Mouse (Mus musculus) myocyte (in vitro differentiated cells): ENCODE data around the gene Trpm3.

Source experiments
- CEBPB ChIP-seq: IDR thresholded peaks from 2 replicates; pipeline ENCODE4 v1.6.1; 2011; ENCODE audit warnings: mild to moderate bottlenecking, moderate library complexity; ENCODE audit not compliant: poor library complexity, insufficient read depth, severe bottlenecking
- E2F4 ChIP-seq: IDR thresholded peaks from one replicate; pipeline ENCODE4 v1.6.1; 2011; ENCODE audit warnings: mild to moderate bottlenecking, control low read depth, moderate library complexity; ENCODE audit not compliant: insufficient read depth
- MAX ChIP-seq: IDR thresholded peaks from one replicate; pipeline ENCODE4 v1.6.1; 2011; ENCODE audit warnings: low read depth, mild to moderate bottlenecking, control low read depth
- MYOD1 ChIP-seq, 3 experiments: IDR thresholded peaks; one replicate each; pipeline ENCODE4 v1.6.1; 2011; ENCODE audit warnings: control low read depth in 2 of 3, low read depth in 2 of 3, mild to moderate bottlenecking in 2 of 3, moderate library complexity in 1 of 3; ENCODE audit not compliant: insufficient read length in 2 of 3, control insufficient read depth in 1 of 3
- MYOG ChIP-seq, 3 experiments: IDR thresholded peaks; one replicate each; pipeline ENCODE4 v1.6.1; 2011; ENCODE audit warnings: control low read depth in 2 of 3, low read depth in 2 of 3, mild to moderate bottlenecking in 2 of 3; ENCODE audit not compliant: insufficient read length in 2 of 3, control insufficient read depth in 1 of 3, insufficient read depth in 1 of 3
- POLR2A ChIP-seq: IDR thresholded peaks from one replicate; pipeline ENCODE4 v1.6.1; 2011; ENCODE audit warnings: low read depth, mild to moderate bottlenecking, control low read depth, moderate library complexity; ENCODE audit not compliant: insufficient read length
- POLR2AphosphoS2 ChIP-seq: IDR thresholded peaks from one replicate; pipeline ENCODE4 v1.6.1; 2011; ENCODE audit warnings: low read depth, control low read depth; ENCODE audit not compliant: insufficient read length
- REST ChIP-seq: IDR thresholded peaks from one replicate; pipeline ENCODE4 v1.6.1; 2011; ENCODE audit warnings: mild to moderate bottlenecking, control low read depth, moderate library complexity; ENCODE audit not compliant: insufficient read depth, insufficient read length
- SRF ChIP-seq: IDR thresholded peaks from one replicate; pipeline ENCODE4 v1.6.1; 2011; ENCODE audit warnings: low read depth; ENCODE audit not compliant: control insufficient read depth, insufficient read length
- TCF12 ChIP-seq: IDR thresholded peaks from one replicate; pipeline ENCODE4 v1.6.1; 2011; ENCODE audit warnings: mild to moderate bottlenecking, control low read depth; ENCODE audit not compliant: poor library complexity, insufficient read depth, severe bottlenecking
- TCF3 ChIP-seq: IDR thresholded peaks from one replicate; pipeline ENCODE4 v1.6.1; 2011; ENCODE audit warnings: low read depth, control low read depth; ENCODE audit not compliant: insufficient read length
- USF1 ChIP-seq: IDR thresholded peaks from one replicate; pipeline ENCODE4 v1.6.1; 2011; ENCODE audit warnings: low read depth, mild to moderate bottlenecking, control low read depth, moderate library complexity

GRCm38 (mm10) chr19:22804311-22804710, 665.5 kb downstream of the Trpm3 start:
- TF ChIP-seq TCF3 (no peak), REST (no peak), POLR2A (no peak), E2F4 (no peak), POLR2AphosphoS2 (no peak), SRF (no peak), MAX (no peak), USF1 (no peak), TCF12 (no peak), MYOD1 (IDR thresholded peaks at IDR 0.05; ENCODE audit: control insufficient read depth in 1 of 3, insufficient read length in 2 of 3, low read depth in 2 of 3) (no peak), MYOG (IDR thresholded peaks at IDR 0.05; ENCODE audit: control insufficient read depth in 1 of 3, insufficient read depth in 1 of 3, insufficient read length in 2 of 3, low read depth in 2 of 3) (no peak), CEBPB (no peak)
